Mouse (Mus musculus): ENCODE data around the gene Chd8. TPM values are rescaled to one million over a fixed set of nuclear protein-coding genes. Genes with fewer than 3 reads are reported as not detected.

Gene Chd8
- 45.7 TPM for polyA plus RNA-seq (2014; fragmentation: Illumina TruSeq; extraction: RNeasy Lipid Tissue Mini Kit (QIAGEN cat#74804); ENCODE audit: low replicate concordance)

GRCm38 (mm10) chr14:52257484-52258213, at the start of gene Chd8:
Gene Chd8 (minus strand): TSS chr14:52257780.

GRCm38 (mm10) chr14:52304644-52305271, 47.2 kb upstream of the Chd8 start, which contains the start of gene Mettl3:
Gene Mettl3 (minus strand): TSS chr14:52305128.

GRCm38 (mm10) chr14:52278932-52279746, 21.6 kb upstream of the Chd8 start, which contains the start of the genes Tox4 and Rab2b:
Gene Tox4 (plus strand): TSS chr14:52279146.
Gene Rab2b (minus strand): TSS chr14:52279545.

GRCm38 (mm10) chr14:52197156-52197878, 60.3 kb downstream of the Chd8 start, which contains the start of gene Supt16:
Gene Supt16 (minus strand): TSS chr14:52197416.

Other genes with a start within 250 kb of the Chd8 start
- gene Tmem253, start 242.1 kb downstream of the Chd8 start, polyA plus RNA-seq (2014; fragmentation: Illumina TruSeq; extraction: RNeasy Lipid Tissue Mini Kit (QIAGEN cat#74804); ENCODE audit: low replicate concordance) = 7.1 TPM
- 0.59 TPM for gene Zfp219, start 237.0 kb downstream of the Chd8 start, polyA plus RNA-seq (2014; fragmentation: Illumina TruSeq; extraction: RNeasy Lipid Tissue Mini Kit (QIAGEN cat#74804); ENCODE audit: low replicate concordance)
- gene Olfr221, start 215.3 kb downstream of the Chd8 start, polyA plus RNA-seq (2014; fragmentation: Illumina TruSeq; extraction: RNeasy Lipid Tissue Mini Kit (QIAGEN cat#74804); ENCODE audit: low replicate concordance) = not detected
- gene Hnrnpc, start 153.8 kb downstream of the Chd8 start, polyA plus RNA-seq (2014; fragmentation: Illumina TruSeq; extraction: RNeasy Lipid Tissue Mini Kit (QIAGEN cat#74804); ENCODE audit: low replicate concordance) = 274 TPM
- gene Rpgrip1, start 147.1 kb downstream of the Chd8 start, polyA plus RNA-seq (2014; fragmentation: Illumina TruSeq; extraction: RNeasy Lipid Tissue Mini Kit (QIAGEN cat#74804); ENCODE audit: low replicate concordance) = 2.0 TPM
- gene Supt16, start 60.4 kb downstream of the Chd8 start, polyA plus RNA-seq (2014; fragmentation: Illumina TruSeq; extraction: RNeasy Lipid Tissue Mini Kit (QIAGEN cat#74804); ENCODE audit: low replicate concordance) = 37.6 TPM
- 31.1 TPM for gene Tox4, start 21.4 kb upstream of the Chd8 start, polyA plus RNA-seq (2014; fragmentation: Illumina TruSeq; extraction: RNeasy Lipid Tissue Mini Kit (QIAGEN cat#74804); ENCODE audit: low replicate concordance)
- gene Rab2b, start 21.8 kb upstream of the Chd8 start, polyA plus RNA-seq (2014; fragmentation: Illumina TruSeq; extraction: RNeasy Lipid Tissue Mini Kit (QIAGEN cat#74804); ENCODE audit: low replicate concordance) = 6.8 TPM
- 21.5 TPM for gene Mettl3, start 47.3 kb upstream of the Chd8 start, polyA plus RNA-seq (2014; fragmentation: Illumina TruSeq; extraction: RNeasy Lipid Tissue Mini Kit (QIAGEN cat#74804); ENCODE audit: low replicate concordance)
- gene Sall2, start 71.0 kb upstream of the Chd8 start, polyA plus RNA-seq (2014; fragmentation: Illumina TruSeq; extraction: RNeasy Lipid Tissue Mini Kit (QIAGEN cat#74804); ENCODE audit: low replicate concordance) = 1.7 TPM
- gene Olfr1513, start 98.6 kb upstream of the Chd8 start, polyA plus RNA-seq (2014; fragmentation: Illumina TruSeq; extraction: RNeasy Lipid Tissue Mini Kit (QIAGEN cat#74804); ENCODE audit: low replicate concordance) = not detected
- not detected for gene Olfr1512, start 121.4 kb upstream of the Chd8 start, polyA plus RNA-seq (2014; fragmentation: Illumina TruSeq; extraction: RNeasy Lipid Tissue Mini Kit (QIAGEN cat#74804); ENCODE audit: low replicate concordance)
- gene Olfr1511, start 139.6 kb upstream of the Chd8 start, polyA plus RNA-seq (2014; fragmentation: Illumina TruSeq; extraction: RNeasy Lipid Tissue Mini Kit (QIAGEN cat#74804); ENCODE audit: low replicate concordance) = not detected
- gene Olfr1510, start 156.6 kb upstream of the Chd8 start, polyA plus RNA-seq (2014; fragmentation: Illumina TruSeq; extraction: RNeasy Lipid Tissue Mini Kit (QIAGEN cat#74804); ENCODE audit: low replicate concordance) = not detected
- not detected for gene Olfr1509, start 185.2 kb upstream of the Chd8 start, polyA plus RNA-seq (2014; fragmentation: Illumina TruSeq; extraction: RNeasy Lipid Tissue Mini Kit (QIAGEN cat#74804); ENCODE audit: low replicate concordance)
- not detected for gene Olfr1508, start 209.7 kb upstream of the Chd8 start, polyA plus RNA-seq (2014; fragmentation: Illumina TruSeq; extraction: RNeasy Lipid Tissue Mini Kit (QIAGEN cat#74804); ENCODE audit: low replicate concordance)
- not detected for gene Olfr1507, start 238.0 kb upstream of the Chd8 start, polyA plus RNA-seq (2014; fragmentation: Illumina TruSeq; extraction: RNeasy Lipid Tissue Mini Kit (QIAGEN cat#74804); ENCODE audit: low replicate concordance)